Comparison of ENCODE assay signal across 10 mouse cellular contexts in the genomic region with DNA sequence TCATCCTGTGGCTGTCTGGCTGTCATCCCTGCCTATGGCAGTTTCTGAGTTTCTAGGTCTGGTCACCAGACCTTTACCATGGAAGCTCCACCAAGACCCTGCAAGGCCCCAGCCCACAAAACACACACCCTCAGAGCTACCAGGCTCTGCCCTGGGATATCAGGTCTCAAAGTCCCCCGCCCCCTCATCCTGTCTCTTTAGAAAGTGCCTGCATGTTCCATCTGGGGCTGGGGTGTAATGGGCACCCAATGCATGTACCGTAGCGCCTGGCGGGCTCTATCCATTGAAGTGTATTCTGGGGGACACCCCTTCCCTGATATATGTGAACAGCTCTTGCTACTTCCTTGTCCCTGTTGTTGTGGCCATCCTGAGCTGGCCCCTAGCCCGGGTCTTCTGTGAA. TPM values are rescaled to one million over a fixed set of nuclear protein-coding genes. Genes with fewer than 3 reads are reported as not detected.
DNase-seq lines count a peak whose midpoint lies in the region; ATAC-seq and TF ChIP-seq lines count a peak whose summit lies in the region.
"Had no signal": no experiment of that assay in that cellular context is flagged by ENCODE, and none has a peak within 500 bp of the region (broad histone marks: within the 10 kb centered on the region; RNA-seq: fewer than 3 reads in every experiment).

No protein-coding gene starts in this region.

- no peak for ATAC-seq in forebrain, embryonic 11.5 days (replicated peaks; ENCODE audit: low FRiP score)
- no peak for ATAC-seq in intestine, embryonic 16.5 days
- ATAC-seq in neural tube, embryonic 14.5 days (ENCODE audit: low read depth) = no peak

- H3K4me1 ChIP-seq in forebrain, embryonic 11.5 days (replicated peaks; ENCODE audit: control insufficient read depth, insufficient read depth, low read length) = peaks cover 56% of the 10 kb centered on the region
- H3K4me1 ChIP-seq in intestine, embryonic 16.5 days (ENCODE audit: control insufficient read depth, insufficient read depth, low read length) = peaks cover 66% of the 10 kb centered on the region
- peaks cover 44% of the 10 kb centered on the region for H3K4me1 ChIP-seq in neural tube, embryonic 14.5 days (ENCODE audit: control insufficient read depth, insufficient read depth, low read length)

- TF ChIP-seq CTCF in left cerebral cortex, adult 2 months (IDR thresholded peaks at IDR 0.05) = no peak

- intact Hi-C loops in left cerebral cortex, adult 2 months (cut with DNase I) = no loop called here
- intact Hi-C loops in left cerebral cortex, postnatal 36 days (cut with DNase I) = no loop called here
- intact Hi-C loops in gastrocnemius, postnatal 14 days (cut with DNase I; ENCODE audit: low total_unique reads) = no loop called here

- H3K36me3 ChIP-seq in forebrain, embryonic 11.5 days (ENCODE audit: control insufficient read depth, insufficient read depth, low read length) = no peaks in the 10 kb centered on the region
- H3K36me3 ChIP-seq in intestine, embryonic 16.5 days (ENCODE audit: control insufficient read depth, insufficient read depth, low read length) = no peaks in the 10 kb centered on the region
- H3K36me3 ChIP-seq in neural tube, embryonic 14.5 days (ENCODE audit: control insufficient read depth, insufficient read depth, low read length) = no peaks in the 10 kb centered on the region
- H3K36me3 ChIP-seq: embryonic facial prominence, embryonic 15.5 days had no signal

- H3K4me3 ChIP-seq in left cerebral cortex, adult 2 months = no peak overlapping the region
- H3K4me3 ChIP-seq in forebrain, embryonic 11.5 days (ENCODE audit: low read depth, low read length) = no peak overlapping the region
- H3K4me3 ChIP-seq in intestine, embryonic 16.5 days (ENCODE audit: low read length) = no peak overlapping the region
- no peak overlapping the region for H3K4me3 ChIP-seq in neural tube, embryonic 14.5 days (ENCODE audit: low read depth, low read length)
- H3K4me3 ChIP-seq: embryonic facial prominence, embryonic 15.5 days had no signal

- 73% methylated on average over 5 of the region's 5 CpGs for WGBS in forebrain, embryonic 11.5 days
- 79% methylated on average over 5 of the region's 5 CpGs for WGBS in intestine, embryonic 16.5 days
- WGBS in neural tube, embryonic 14.5 days = 56% methylated on average over 5 of the region's 5 CpGs

- H3K27ac ChIP-seq in left cerebral cortex, adult 2 months = peak overlapping the region; percentile 91
- H3K27ac ChIP-seq in forebrain, embryonic 11.5 days (ENCODE audit: low read depth, low read length) = peak overlapping the region; percentile 95
- peak overlapping the region; percentile 79 for H3K27ac ChIP-seq in intestine, embryonic 16.5 days (ENCODE audit: low read length)
- peak overlapping the region; percentile 87 for H3K27ac ChIP-seq in neural tube, embryonic 14.5 days (ENCODE audit: low read depth, low read length)

- H3K27me3 ChIP-seq in forebrain, embryonic 11.5 days (ENCODE audit: control insufficient read depth, insufficient read depth, low read length) = no peaks in the 10 kb centered on the region
- H3K27me3 ChIP-seq in intestine, embryonic 16.5 days (replicated peaks; ENCODE audit: control insufficient read depth, insufficient read depth, low read length) = no peaks in the 10 kb centered on the region
- no peaks in the 10 kb centered on the region for H3K27me3 ChIP-seq in neural tube, embryonic 14.5 days (ENCODE audit: control insufficient read depth, insufficient read depth, low read length)
- H3K27me3 ChIP-seq: embryonic facial prominence, embryonic 15.5 days had no signal

- H3K9ac ChIP-seq in forebrain, embryonic 11.5 days (ENCODE audit: low read length) = peak overlapping the region; percentile 58
- H3K9ac ChIP-seq in intestine, embryonic 16.5 days (ENCODE audit: low read depth, low read length) = peak overlapping the region; percentile 59; the same call in 1 of the 2 replicates
- H3K9ac ChIP-seq in neural tube, embryonic 14.5 days (replicated peaks; ENCODE audit: low read depth, low read length) = no peak overlapping the region
- H3K9ac ChIP-seq: embryonic facial prominence, embryonic 15.5 days had no signal

- H3K9me3 ChIP-seq in forebrain, embryonic 11.5 days (ENCODE audit: control insufficient read depth, low read length) = no peaks in the 10 kb centered on the region
- no peaks in the 10 kb centered on the region for H3K9me3 ChIP-seq in intestine, embryonic 16.5 days (ENCODE audit: control insufficient read depth, low read length)
- no peaks in the 10 kb centered on the region for H3K9me3 ChIP-seq in neural tube, embryonic 14.5 days (ENCODE audit: control insufficient read depth, low read length)
- H3K9me3 ChIP-seq: embryonic facial prominence, embryonic 15.5 days had no signal

- H3K4me2 ChIP-seq in forebrain, embryonic 11.5 days (ENCODE audit: low read depth, low read length, severe bottlenecking) = peak overlapping the region; percentile 40; the same call in 1 of the 2 replicates
- no peak overlapping the region for H3K4me2 ChIP-seq in intestine, embryonic 16.5 days (ENCODE audit: low read depth, low read length)
- H3K4me2 ChIP-seq in neural tube, embryonic 14.5 days (ENCODE audit: low read depth, low read length) = no peak overlapping the region
- H3K4me2 ChIP-seq: embryonic facial prominence, embryonic 15.5 days had no signal

- no peak for DNase-seq in left cerebral cortex, adult 2 months (ENCODE audit: extremely low spot score in 1 of 2, low spot score in 2 of 2)
- DNase-seq in left cerebral cortex, postnatal 36 days (ENCODE audit: low spot score in 2 of 2) = no peak
- no peak for DNase-seq in forebrain, embryonic 11.5 days (ENCODE audit: low spot score)
- no peak for DNase-seq in gastrocnemius, postnatal 14 days
- no peak for DNase-seq in right cerebral cortex, postnatal 4 days
- no peak for DNase-seq in adrenal gland, postnatal 14 days
- DNase-seq: lung, embryonic 14.5 days had no signal

RNA-seq across cellular contexts. Expression of a gene that starts 15.0 kb away (rescaled TPM):
- 10 to 100 TPM; 18.9 to 20.2 TPM for total RNA-seq in left cerebral cortex, adult 2 months (2021)
- 10 to 100 TPM; 16.9 to 22.0 TPM for total RNA-seq in left cerebral cortex, postnatal 36 days (2021)
- 12.9 and 15.6 TPM in 2 replicates for polyA plus RNA-seq in forebrain, embryonic 11.5 days (2014; fragmentation: Nextera tagmentation; extraction: Ambion mirVana)
- polyA plus RNA-seq in intestine, embryonic 16.5 days (2015; fragmentation: Nextera tagmentation; extraction: Ambion mirVana) = 11.3 and 12.7 TPM in 2 replicates
- polyA plus RNA-seq in neural tube, embryonic 14.5 days (2014; fragmentation: Nextera tagmentation; extraction: Ambion mirVana) = 4.3 and 5.0 TPM in 2 replicates
- total RNA-seq in gastrocnemius, postnatal 14 days (2021) = 1 to 10 TPM; 2.7 to 4.7 TPM
- total RNA-seq in adrenal gland, postnatal 14 days (2021) = 14.2 and 15.5 TPM in 2 replicates

RNA-seq across cellular contexts. Expression of a gene that starts 20.2 kb away (rescaled TPM):
- 10 to 100 TPM; 60.9 to 61.8 TPM for total RNA-seq in left cerebral cortex, adult 2 months (2021)
- total RNA-seq in left cerebral cortex, postnatal 36 days (2021) = 10 to 100 TPM; 57.0 to 57.8 TPM
- 65.2 and 67.7 TPM in 2 replicates for polyA plus RNA-seq in forebrain, embryonic 11.5 days (2014; fragmentation: Nextera tagmentation; extraction: Ambion mirVana)
- polyA plus RNA-seq in intestine, embryonic 16.5 days (2015; fragmentation: Nextera tagmentation; extraction: Ambion mirVana) = 43.0 and 46.2 TPM in 2 replicates
- 68.1 and 71.8 TPM in 2 replicates for polyA plus RNA-seq in neural tube, embryonic 14.5 days (2014; fragmentation: Nextera tagmentation; extraction: Ambion mirVana)
- total RNA-seq in gastrocnemius, postnatal 14 days (2021) = 10 to 100 TPM; 14.9 to 17.2 TPM
- total RNA-seq in adrenal gland, postnatal 14 days (2021) = 32.5 and 34.6 TPM in 2 replicates

RNA-seq across cellular contexts. Expression of a gene that starts 20.2 kb away (rescaled TPM):
- 10 to 100 TPM; 36.2 to 38.8 TPM for total RNA-seq in left cerebral cortex, adult 2 months (2021)
- 10 to 100 TPM; 39.8 to 41.6 TPM for total RNA-seq in left cerebral cortex, postnatal 36 days (2021)
- polyA plus RNA-seq in forebrain, embryonic 11.5 days (2014; fragmentation: Nextera tagmentation; extraction: Ambion mirVana) = 55.4 and 55.5 TPM in 2 replicates
- 56.2 and 58.2 TPM in 2 replicates for polyA plus RNA-seq in intestine, embryonic 16.5 days (2015; fragmentation: Nextera tagmentation; extraction: Ambion mirVana)
- 65.7 and 69.6 TPM in 2 replicates for polyA plus RNA-seq in neural tube, embryonic 14.5 days (2014; fragmentation: Nextera tagmentation; extraction: Ambion mirVana)
- 10 to 100 TPM; 34.2 to 35.6 TPM for total RNA-seq in gastrocnemius, postnatal 14 days (2021)
- 72.5 and 73.3 TPM in 2 replicates for total RNA-seq in adrenal gland, postnatal 14 days (2021)

RNA-seq across cellular contexts. Expression of a gene that starts 20.8 kb away (rescaled TPM):
- total RNA-seq in left cerebral cortex, adult 2 months (2021) = 1,000 to 10,000 TPM; 1,837 to 1,872 TPM
- 1,000 to 10,000 TPM; 1,681 to 2,044 TPM for total RNA-seq in left cerebral cortex, postnatal 36 days (2021)
- polyA plus RNA-seq in forebrain, embryonic 11.5 days (2014; fragmentation: Nextera tagmentation; extraction: Ambion mirVana) = 2,325 and 2,523 TPM in 2 replicates
- polyA plus RNA-seq in intestine, embryonic 16.5 days (2015; fragmentation: Nextera tagmentation; extraction: Ambion mirVana) = 927 and 953 TPM in 2 replicates
- 1,430 and 1,628 TPM in 2 replicates for polyA plus RNA-seq in neural tube, embryonic 14.5 days (2014; fragmentation: Nextera tagmentation; extraction: Ambion mirVana)
- total RNA-seq in gastrocnemius, postnatal 14 days (2021) = 10 to 100 TPM; 19.8 to 32.6 TPM
- total RNA-seq in adrenal gland, postnatal 14 days (2021) = 62.6 and 83.5 TPM in 2 replicates
